Mouse (Mus musculus) heart, embryonic 15.5 days (tissue): ENCODE measurements at regions not wholly inside any gene's neighbourhood (a gene's known extent, or its start where the extent isn't known, plus 50 kb on each side); places are given as distances from the start of the nearest gene placed in this dataset.

ENCODE experiments used
- ATAC-seq: fragments of 200-750 bp; cut with Nextera tagmentation; replicated peaks from 2 replicates; pipeline ENCODE4 v1.8.0; 2017; ENCODE audit warnings: low read depth, moderate TSS enrichment; ENCODE audit not compliant: insufficient number of reproducible peaks, insufficient read depth, low FRiP score
- H3K27ac ChIP-seq: fragments of 300-500 bp; sonication (generic); 2 replicates; pipeline ENCODE4 v1.5.1; 2015; ENCODE audit warnings: mild to moderate bottlenecking, inconsistent platforms
- H3K27me3 ChIP-seq: fragments of 300-500 bp; sonication (generic); 2 replicates; pipeline ENCODE4 v1.6.1; 2015; ENCODE audit warnings: inconsistent platforms
- H3K36me3 ChIP-seq: fragments of 300-500 bp; sonication (generic); 2 replicates; pipeline ENCODE4 v1.6.1; 2015; ENCODE audit warnings: mild to moderate bottlenecking, inconsistent platforms
- H3K4me1 ChIP-seq: fragments of 300-500 bp; sonication (generic); replicated peaks from 2 replicates; pipeline ENCODE4 v1.6.1; 2015; ENCODE audit warnings: inconsistent platforms
- H3K4me2 ChIP-seq: fragments of 300-500 bp; sonication (generic); 2 replicates; pipeline ENCODE4 v1.6.1; 2015; ENCODE audit warnings: inconsistent platforms, mild to moderate bottlenecking, moderate library complexity
- H3K4me3 ChIP-seq: fragments of 300-500 bp; sonication (generic); 2 replicates; pipeline ENCODE4 v1.5.1; 2015; ENCODE audit warnings: mild to moderate bottlenecking, inconsistent platforms
- H3K9ac ChIP-seq: fragments of 300-500 bp; sonication (generic); 2 replicates; pipeline ENCODE4 v1.6.1; 2015; ENCODE audit warnings: mild to moderate bottlenecking, inconsistent platforms
- H3K9me3 ChIP-seq: fragments of 300-500 bp; sonication (generic); replicated peaks from 2 replicates; pipeline ENCODE4 v1.6.1; 2016; ENCODE audit warnings: inconsistent platforms
- WGBS: fragments of 180-500 bp; shearing (Covaris S2); methylation state at CpG from one replicate; pipeline ENCODE4 v1.1.7; 2015; ENCODE audit warnings: mixed read lengths; 5-methylcytosine and 5-hydroxymethylcytosine counted together

GRCm38 (mm10) chr13:102569580-102569979 lies 123.8 kb upstream of the Cd180 start:
- 0 out of 2 replicates have a peak, but pooled peaks cover 4% of the 10 kb centered on the region for H3K4me1 ChIP-seq
- no peak for ATAC-seq
- H3K36me3 ChIP-seq, result no peaks in the 10 kb centered on the region
- 88% methylated on average over 3 of the region's 3 CpGs for WGBS
- no peaks in the 10 kb centered on the region for H3K9me3 ChIP-seq
- no peak overlapping the region for H3K9ac ChIP-seq
- H3K4me2 ChIP-seq, result no peak overlapping the region
- no peak overlapping the region for H3K27ac ChIP-seq
- H3K4me3 ChIP-seq, result no peak overlapping the region
- no peaks in the 10 kb centered on the region for H3K27me3 ChIP-seq

- no peak overlapping the region for H3K9ac ChIP-seq
- 87% methylated on average over 1 of the region's 1 CpGs for WGBS
- 0 out of 2 replicates have a peak, but pooled peaks cover 4% of the 10 kb centered on the region for H3K4me1 ChIP-seq
- no peak overlapping the region for H3K4me2 ChIP-seq
- ATAC-seq, result no peak
- no peaks in the 10 kb centered on the region for H3K36me3 ChIP-seq
- no peaks in the 10 kb centered on the region for H3K9me3 ChIP-seq
- no peaks in the 10 kb centered on the region for H3K27me3 ChIP-seq
- no peak overlapping the region for H3K27ac ChIP-seq
- H3K4me3 ChIP-seq, result no peak overlapping the region
Measured at GRCm38 (mm10) chr13:102570286-102570685, 123.1 kb upstream of the Cd180 start.

- no peak for ATAC-seq
- 76% methylated on average over 5 of the region's 5 CpGs for whole genome bisulfite sequencing
Measured at GRCm38 (mm10) chr13:102573286-102573921, 120.0 kb upstream of the Cd180 start.

GRCm38 (mm10) chr13:102576871-102577662 lies 116.3 kb upstream of the Cd180 start:
- Histone ChIP-seq H3K4me1 (0 out of 2 replicates have a peak, but pooled peaks cover 4% of the 10 kb centered on the region), H3K4me3 (no peak overlapping the region), H3K9ac (no peak overlapping the region), H3K4me2 (no peak overlapping the region), H3K27ac (no peak overlapping the region), H3K27me3 (no peaks in the 10 kb centered on the region), H3K9me3 (no peaks in the 10 kb centered on the region), H3K36me3 (no peaks in the 10 kb centered on the region)
- 80% methylated on average over 7 of the region's 7 CpGs for WGBS
- no peak for ATAC-seq

More at GRCm38 (mm10) chr13:102573286-102573921, 120.0 kb upstream of the Cd180 start:
- no peak overlapping the region for H3K9ac ChIP-seq
- H3K27me3 ChIP-seq, result no peaks in the 10 kb centered on the region
- no peaks in the 10 kb centered on the region for H3K36me3 ChIP-seq
- H3K9me3 ChIP-seq, result no peaks in the 10 kb centered on the region
- H3K4me3 ChIP-seq, result no peak overlapping the region
- 0 out of 2 replicates have a peak, but pooled peaks cover 4% of the 10 kb centered on the region for H3K4me1 ChIP-seq
- H3K27ac ChIP-seq, result no peak overlapping the region
- H3K4me2 ChIP-seq, result no peak overlapping the region

GRCm38 (mm10) chr13:102578811-102579210 lies 114.5 kb upstream of the Cd180 start:
- Histone ChIP-seq H3K4me1 (peaks cover 2% of the 10 kb centered on the region; the same call in 1 of the 2 replicates), H3K36me3 (no peaks in the 10 kb centered on the region), H3K4me3 (no peak overlapping the region), H3K9me3 (no peaks in the 10 kb centered on the region), H3K9ac (no peak overlapping the region), H3K27ac (no peak overlapping the region), H3K27me3 (no peaks in the 10 kb centered on the region), H3K4me2 (no peak overlapping the region)
- 0 out of 2 replicates have a peak, but pooled peaks have one; percentile 14 for ATAC-seq
- 81% methylated on average over 2 of the region's 2 CpGs for WGBS

- Histone ChIP-seq H3K27me3 (no peaks in the 10 kb centered on the region), H3K9me3 (no peaks in the 10 kb centered on the region), H3K36me3 (no peaks in the 10 kb centered on the region), H3K27ac (no peak overlapping the region), H3K4me2 (no peak overlapping the region), H3K4me3 (no peak overlapping the region), H3K4me1 (peaks cover 8% of the 10 kb centered on the region; the same call in 1 of the 2 replicates), H3K9ac (no peak overlapping the region)
- no peak for ATAC-seq
- 87% methylated on average over 3 of the region's 3 CpGs for WGBS
Measured at GRCm38 (mm10) chr13:102579638-102580037, 113.7 kb upstream of the Cd180 start.

GRCm38 (mm10) chr13:102583984-102584645 lies 109.2 kb upstream of the Cd180 start:
- Histone ChIP-seq H3K27me3 (no peaks in the 10 kb centered on the region), H3K9ac (no peak overlapping the region), H3K36me3 (no peaks in the 10 kb centered on the region), H3K27ac (peak overlapping the region; percentile 51), H3K4me1 (peaks cover 12% of the 10 kb centered on the region; the same call in 1 of the 2 replicates), H3K4me3 (no peak overlapping the region), H3K4me2 (no peak overlapping the region), H3K9me3 (no peaks in the 10 kb centered on the region)
- no peak for ATAC-seq
- 48% methylated on average over 12 of the region's 12 CpGs for whole genome bisulfite sequencing

GRCm38 (mm10) chr13:102586215-102586614 lies 107.1 kb upstream of the Cd180 start:
- Histone ChIP-seq H3K27ac (no peak overlapping the region), H3K36me3 (no peaks in the 10 kb centered on the region), H3K27me3 (no peaks in the 10 kb centered on the region), H3K9ac (no peak overlapping the region), H3K9me3 (no peaks in the 10 kb centered on the region), H3K4me2 (no peak overlapping the region), H3K4me3 (no peak overlapping the region), H3K4me1 (peaks cover 16% of the 10 kb centered on the region)
- 57% methylated on average over 6 of the region's 6 CpGs for WGBS
- no peak for ATAC-seq

- peaks cover 32% of the 10 kb centered on the region for H3K4me1 ChIP-seq
- no peaks in the 10 kb centered on the region for H3K27me3 ChIP-seq
- H3K4me2 ChIP-seq, result 0 out of 2 replicates have a peak overlapping the region, but pooled peaks have one; percentile 8
- no peaks in the 10 kb centered on the region for H3K36me3 ChIP-seq
- 52% methylated on average over 18 of the region's 18 CpGs for WGBS
- H3K4me3 ChIP-seq, result no peak overlapping the region
- no peak for ATAC-seq
- no peaks in the 10 kb centered on the region for H3K9me3 ChIP-seq
- peak overlapping the region; percentile 3; the same call in 1 of the 2 replicates for H3K27ac ChIP-seq
- no peak overlapping the region for H3K9ac ChIP-seq
Measured at GRCm38 (mm10) chr13:102589680-102590435, 103.5 kb upstream of the Cd180 start.

GRCm38 (mm10) chr13:102591803-102592537 lies 101.4 kb upstream of the Cd180 start:
- Histone ChIP-seq H3K9ac (no peak overlapping the region), H3K9me3 (no peaks in the 10 kb centered on the region), H3K4me2 (no peak overlapping the region), H3K27me3 (no peaks in the 10 kb centered on the region), H3K4me1 (peaks cover 36% of the 10 kb centered on the region), H3K4me3 (no peak overlapping the region), H3K27ac (no peak overlapping the region), H3K36me3 (no peaks in the 10 kb centered on the region)
- no peak for ATAC-seq
- WGBS, result 63% methylated on average over 4 of the region's 4 CpGs
